Mouse (Mus musculus) liver, embryonic 11.5 days (tissue): ENCODE measurements around the gene Gata2. TPM values are rescaled to one million over a fixed set of nuclear protein-coding genes. Genes with fewer than 3 reads are reported as not detected.

Source experiments
- ATAC-seq: fragments of 200-750 bp; cut with Nextera tagmentation; replicated peaks from 2 replicates; pipeline ENCODE4 v1.8.0; 2017; ENCODE audit warnings: moderate number of reproducible peaks, mild to moderate bottlenecking, moderate TSS enrichment, moderate library complexity; ENCODE audit not compliant: low FRiP score
- DNase-seq: peaks from one replicate; pipeline ENCODE4 v3.0.0-alpha.2; 2017; ENCODE audit warnings: low spot score
- H3K27ac ChIP-seq: fragments of 300-500 bp; sonication (generic); 2 replicates; pipeline ENCODE4 v1.5.1; 2014; ENCODE audit warnings: mild to moderate bottlenecking, low read depth, low read length, control low read depth
- H3K27me3 ChIP-seq: fragments of 300-500 bp; sonication (generic); replicated peaks from 2 replicates; pipeline ENCODE4 v1.6.1; 2014; ENCODE audit warnings: low read length, mixed read lengths; ENCODE audit not compliant: control insufficient read depth, insufficient read depth
- H3K36me3 ChIP-seq: fragments of 300-500 bp; sonication (generic); 2 replicates; pipeline ENCODE4 v1.6.1; 2014; ENCODE audit warnings: mild to moderate bottlenecking, low read length, moderate library complexity, mixed read lengths; ENCODE audit not compliant: control insufficient read depth, insufficient read depth
- H3K4me1 ChIP-seq: fragments of 300-500 bp; sonication (generic); replicated peaks from 2 replicates; pipeline ENCODE4 v1.6.1; 2014; ENCODE audit warnings: low read length, mixed read lengths; ENCODE audit not compliant: control insufficient read depth, insufficient read depth
- H3K4me2 ChIP-seq: fragments of 300-500 bp; sonication (generic); 2 replicates; pipeline ENCODE4 v1.6.1; 2014; ENCODE audit warnings: mild to moderate bottlenecking, control low read depth, moderate library complexity
- H3K4me3 ChIP-seq: fragments of 300-500 bp; sonication (generic); 2 replicates; pipeline ENCODE4 v1.5.1; 2014; ENCODE audit warnings: low read depth, low read length, control low read depth
- H3K9ac ChIP-seq: fragments of 300-500 bp; sonication (generic); 2 replicates; pipeline ENCODE4 v1.6.1; 2014; ENCODE audit warnings: low read depth, low read length, control low read depth
- H3K9me3 ChIP-seq: fragments of 300-500 bp; sonication (generic); 2 replicates; pipeline ENCODE4 v1.6.1; 2016; ENCODE audit warnings: low read length, inconsistent platforms, mixed read lengths; ENCODE audit not compliant: control insufficient read depth
- WGBS: fragments of 180-500 bp; shearing (Covaris S2); extraction: QIAGEN DNeasy Blood & Tissue Kit; methylation state at CpG from one replicate; pipeline ENCODE4 v1.1.7; 2014; 5-methylcytosine and 5-hydroxymethylcytosine counted together
- polyA plus RNA-seq: library from polyadenylated mRNA; unstranded; fragments of >200 nt; fragmentation: Nextera tagmentation; extraction: Ambion mirVana; gene quantifications from 2 replicates; pipeline ENCODE4 v1.2.1, GENCODE M21; 2014

Gene Gata2
- polyA plus RNA-seq, 1 experiment from 2014 or later = 15.9 TPM

- 63% methylated on average over 3 of the region's 3 CpGs for WGBS
- no peak for ATAC-seq
- H3K9ac ChIP-seq = no peak overlapping the region
Measured at GRCm38 (mm10) chr6:88210182-88210581, 16.5 kb downstream of the Gata2 start.

DNA sequence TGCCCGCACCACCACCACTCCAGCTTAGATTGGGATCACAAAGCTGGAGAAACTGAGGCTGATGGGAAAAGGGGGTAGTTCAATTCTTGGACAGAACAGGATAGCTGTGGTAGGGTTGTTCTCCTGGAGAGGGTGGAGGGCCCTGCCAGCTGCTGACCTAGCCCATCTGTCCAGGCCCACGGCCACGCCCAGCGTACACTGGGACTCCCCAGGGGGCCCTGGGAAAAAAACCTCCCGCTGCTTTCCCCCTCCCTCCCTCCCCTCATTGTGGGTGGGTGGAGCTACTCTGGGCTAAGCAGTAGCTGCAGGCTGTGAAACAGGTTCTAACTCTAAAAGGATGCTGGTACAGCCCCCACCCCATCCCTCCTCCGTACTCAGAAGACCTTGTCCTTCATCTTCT is 22.1 kb downstream of the Gata2 start:
- Histone ChIP-seq H3K4me2 (no peak overlapping the region), H3K27ac (no peak overlapping the region), H3K4me3 (no peak overlapping the region), H3K9me3 (peaks cover 3% of the 10 kb centered on the region; the same call in 1 of the 2 replicates), H3K27me3 (peaks cover 3% of the 10 kb centered on the region; the same call in 1 of the 2 replicates), H3K4me1 (peaks cover 2% of the 10 kb centered on the region; the same call in 1 of the 2 replicates), H3K9ac (no peak overlapping the region), H3K36me3 (no peaks in the 10 kb centered on the region)
- ATAC-seq (no peak), DNase-seq (no peak)
- WGBS = 65% methylated on average over 6 of the region's 6 CpGs

More at GRCm38 (mm10) chr6:88210182-88210581, 16.5 kb downstream of the Gata2 start:
- no peak overlapping the region for H3K4me3 ChIP-seq
- H3K9me3 ChIP-seq = no peaks in the 10 kb centered on the region
- peaks cover 12% of the 10 kb centered on the region for H3K4me1 ChIP-seq
- H3K4me2 ChIP-seq = no peak overlapping the region
- no peak for DNase-seq
- peaks cover 13% of the 10 kb centered on the region for H3K27me3 ChIP-seq
- H3K36me3 ChIP-seq = no peaks in the 10 kb centered on the region
- no peak overlapping the region for H3K27ac ChIP-seq

DNA sequence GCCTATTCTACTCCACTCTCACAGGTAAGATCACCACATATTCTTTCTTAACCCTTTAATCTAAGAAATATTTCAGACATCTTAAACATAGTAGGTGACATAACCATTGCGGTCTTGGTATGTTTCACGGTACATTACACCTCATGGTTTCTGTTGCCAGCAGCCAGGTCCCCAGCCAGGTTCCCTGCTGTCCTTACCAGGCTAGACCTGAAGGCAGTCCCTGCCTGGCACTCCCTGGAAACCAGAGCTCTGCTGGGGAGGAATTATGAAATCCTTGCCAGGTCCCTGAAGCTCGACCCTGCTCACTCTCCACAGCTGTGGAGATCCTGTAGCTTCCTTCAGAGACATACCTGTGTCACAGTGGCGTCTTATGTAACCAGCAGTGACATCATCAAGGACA is 22.5 kb downstream of the Gata2 start:
- H3K27ac ChIP-seq = no peak overlapping the region
- 81% methylated on average over 4 of the region's 4 CpGs for WGBS

GRCm38 (mm10) chr6:88219094-88219493 is 25.4 kb downstream of the Gata2 start:
- ATAC-seq = no peak
- peaks cover 3% of the 10 kb centered on the region; the same call in 1 of the 2 replicates for H3K9me3 ChIP-seq
- H3K4me2 ChIP-seq = no peak overlapping the region
- H3K36me3 ChIP-seq = no peaks in the 10 kb centered on the region
- no peak for DNase-seq
- no peak overlapping the region for H3K4me3 ChIP-seq
- no peak overlapping the region for H3K9ac ChIP-seq
- no peak overlapping the region for H3K27ac ChIP-seq
- H3K4me1 ChIP-seq = peaks cover 2% of the 10 kb centered on the region; the same call in 1 of the 2 replicates
- 25% methylated on average over 4 of the region's 4 CpGs for WGBS
- peaks cover 3% of the 10 kb centered on the region for H3K27me3 ChIP-seq

More for the DNA sequence above, 22.5 kb downstream of the Gata2 start:
- DNase-seq = no peak
- Histone ChIP-seq H3K9ac (no peak overlapping the region), H3K4me1 (peaks cover 2% of the 10 kb centered on the region; the same call in 1 of the 2 replicates), H3K36me3 (no peaks in the 10 kb centered on the region), H3K4me2 (no peak overlapping the region), H3K9me3 (peaks cover 3% of the 10 kb centered on the region; the same call in 1 of the 2 replicates), H3K27me3 (peaks cover 3% of the 10 kb centered on the region; the same call in 1 of the 2 replicates), H3K4me3 (no peak overlapping the region)
- ATAC-seq = no peak

DNA sequence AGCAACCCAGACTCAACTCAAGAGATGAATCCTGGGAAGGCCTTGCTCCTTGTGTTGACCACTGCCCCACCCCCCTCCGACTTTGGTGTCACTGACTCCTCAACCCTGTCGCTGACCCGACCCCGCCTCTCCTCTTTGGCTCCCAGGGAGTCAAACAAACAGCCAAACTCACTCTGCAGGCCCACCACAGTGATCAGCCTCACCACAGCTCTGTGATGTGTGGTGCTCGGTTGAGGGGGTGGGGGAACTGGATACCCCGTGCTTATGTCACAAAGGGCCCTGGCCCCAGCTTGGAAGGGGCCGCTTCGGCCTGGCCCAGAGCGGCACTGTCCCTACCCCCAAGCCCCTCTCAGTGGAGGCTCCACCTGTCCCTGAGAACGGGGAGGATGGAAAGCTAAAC is 28.3 kb downstream of the Gata2 start, which contains the start of gene Dnajb8:
Dnajb8 (plus strand) TSS at position 301 of the 400 bp plus-strand sequence.
- Histone ChIP-seq H3K27me3 (peaks cover 17% of the 10 kb centered on the region), H3K4me1 (peaks cover 5% of the 10 kb centered on the region; the same call in 1 of the 2 replicates), H3K4me2 (no peak within 1 kb of the TSS), H3K27ac (no peak within 1 kb of the TSS), H3K36me3 (no peaks in the 10 kb centered on the region), H3K9me3 (peaks cover 3% of the 10 kb centered on the region; the same call in 1 of the 2 replicates), H3K9ac (no peak within 1 kb of the TSS), H3K4me3 (no peak within 1 kb of the TSS)
- WGBS = 53% methylated on average over 10 of the region's 10 CpGs
- ATAC-seq (no peak), DNase-seq (no peak)

DNA sequence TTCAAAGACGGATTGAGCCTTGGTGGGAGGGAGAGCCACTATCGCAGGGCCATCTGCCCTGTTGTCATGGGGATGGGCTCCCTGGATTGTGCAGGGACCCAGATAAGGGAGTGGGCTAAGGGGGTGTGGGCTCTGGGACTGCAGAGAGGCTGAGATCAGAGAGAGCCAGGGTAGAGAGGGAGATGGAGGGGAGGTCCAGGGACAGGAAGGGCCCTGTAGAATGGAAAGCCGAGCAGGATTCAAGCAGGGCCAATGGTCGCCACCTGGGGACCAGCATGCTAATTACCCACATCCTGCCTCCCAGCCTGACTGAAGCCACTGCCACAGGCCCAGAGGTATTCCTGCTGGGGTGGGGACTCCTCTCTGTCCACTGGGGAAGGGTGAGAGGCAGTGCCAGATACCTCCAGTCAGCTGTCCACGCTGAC is 32.9 kb downstream of the Gata2 start:
- no peak overlapping the region for H3K4me2 ChIP-seq
- ATAC-seq (no peak; the same call in 1 of the 2 replicates), DNase-seq (no peak)
- H3K27me3 ChIP-seq = peaks cover 37% of the 10 kb centered on the region
- 17% methylated on average over 5 of the region's 5 CpGs for WGBS
- H3K36me3 ChIP-seq = no peaks in the 10 kb centered on the region
- no peak overlapping the region for H3K4me3 ChIP-seq
- no peak overlapping the region for H3K9ac ChIP-seq
- peaks cover 3% of the 10 kb centered on the region; the same call in 1 of the 2 replicates for H3K4me1 ChIP-seq
- no peak overlapping the region for H3K27ac ChIP-seq
- H3K9me3 ChIP-seq = no peaks in the 10 kb centered on the region

DNA sequence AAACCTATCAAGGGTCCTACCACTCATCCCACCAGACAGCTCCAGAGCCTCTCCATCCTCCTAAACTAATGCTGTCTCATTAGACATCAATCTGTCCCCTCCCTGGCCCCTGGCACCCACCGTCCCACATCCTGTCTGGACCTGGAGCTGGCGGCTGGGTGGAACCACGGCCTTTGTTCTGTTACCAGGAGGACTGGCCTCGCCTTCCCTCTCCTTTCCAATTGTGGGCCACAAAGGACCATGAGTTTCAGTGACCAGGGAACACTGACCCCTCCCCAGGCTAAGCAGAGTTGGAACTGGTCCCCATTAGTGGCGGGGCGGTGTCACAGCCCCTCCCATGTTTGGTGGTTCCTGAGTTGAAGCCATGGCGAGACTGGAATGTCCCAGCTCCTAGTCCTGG is 33.8 kb downstream of the Gata2 start:
- ATAC-seq (no peak), DNase-seq (no peak)
- H3K27ac ChIP-seq = no peak overlapping the region
- WGBS = 53% methylated on average over 7 of the region's 7 CpGs
- no peaks in the 10 kb centered on the region for H3K9me3 ChIP-seq
- H3K4me2 ChIP-seq = no peak overlapping the region
- H3K36me3 ChIP-seq = no peaks in the 10 kb centered on the region
- H3K27me3 ChIP-seq = peaks cover 39% of the 10 kb centered on the region
- H3K4me1 ChIP-seq = peaks cover 3% of the 10 kb centered on the region; the same call in 1 of the 2 replicates
- H3K9ac ChIP-seq = no peak overlapping the region
- H3K4me3 ChIP-seq = no peak overlapping the region

DNA sequence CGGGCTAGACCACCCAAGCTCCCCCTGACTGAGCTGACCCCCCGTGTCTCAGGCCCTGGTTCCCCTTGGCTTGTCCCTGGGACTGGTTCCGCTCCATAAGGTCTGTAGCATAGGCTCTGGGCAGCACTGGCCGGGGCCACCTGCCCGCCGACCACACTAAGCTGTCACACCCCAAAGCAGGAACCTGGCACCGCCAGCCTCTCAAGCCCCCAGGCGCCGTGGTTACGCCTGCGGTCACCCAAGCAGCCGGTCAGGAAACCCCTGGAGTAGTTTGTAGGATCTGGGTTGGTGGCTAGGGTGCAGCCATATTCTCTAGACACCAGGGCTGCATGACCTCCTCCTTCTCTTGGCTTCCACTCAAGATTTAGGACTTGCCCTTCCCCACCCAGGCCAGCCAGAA is 35.5 kb downstream of the Gata2 start:
- H3K27ac ChIP-seq = no peak overlapping the region
- no peak overlapping the region for H3K9ac ChIP-seq
- no peaks in the 10 kb centered on the region for H3K36me3 ChIP-seq
- ATAC-seq (no peak), DNase-seq (no peak)
- 68% methylated on average over 12 of the region's 12 CpGs for WGBS
- H3K27me3 ChIP-seq = peaks cover 54% of the 10 kb centered on the region
- H3K4me1 ChIP-seq = peaks cover 3% of the 10 kb centered on the region; the same call in 1 of the 2 replicates
- no peak overlapping the region for H3K4me2 ChIP-seq
- no peak overlapping the region for H3K4me3 ChIP-seq
- H3K9me3 ChIP-seq = no peaks in the 10 kb centered on the region

GRCm38 (mm10) chr6:88231821-88232220 is 38.1 kb downstream of the Gata2 start:
- Histone ChIP-seq H3K4me1 (peaks cover 14% of the 10 kb centered on the region; the same call in 1 of the 2 replicates), H3K36me3 (no peaks in the 10 kb centered on the region), H3K9me3 (no peaks in the 10 kb centered on the region), H3K4me2 (no peak overlapping the region), H3K27me3 (peaks cover 56% of the 10 kb centered on the region), H3K4me3 (no peak overlapping the region), H3K9ac (no peak overlapping the region), H3K27ac (no peak overlapping the region)
- no peak for DNase-seq
- no peak for ATAC-seq
- WGBS = 74% methylated on average over 7 of the region's 7 CpGs
